Mouse (Mus musculus) E14TG2a.4 (cell line): ENCODE results near the gene Cd4.

Experiments used
- CTCF ChIP-seq: conservative IDR thresholded peaks from 2 replicates; pipeline ENCODE4 v1.5.1; 2014; ENCODE audit warnings: low read length
- POU5F1 ChIP-seq: IDR thresholded peaks from 2 replicates; pipeline ENCODE4 v1.6.1; 2014; ENCODE audit warnings: low read length, borderline replicate concordance

- TF ChIP-seq CTCF (no peak), POU5F1 (no peak)
Measured at GRCm38 (mm10) chr6:124835531-124835930, 52.5 kb downstream of the Cd4 start.
